ENCODE assay signal across 8 mouse cellular contexts in genomic region chr2:65342057-65342456, GRCm38 (mm10). TPM values are rescaled to one million over a fixed set of nuclear protein-coding genes. Genes with fewer than 3 reads are reported as not detected.
A peak's percentile ranks its signal among the peaks of the same experiment; 100 is the strongest.
DNase-seq lines count a peak whose midpoint lies in the region; ATAC-seq and TF ChIP-seq lines count a peak whose summit lies in the region.

No protein-coding gene starts in this region.

- WGBS in hindbrain, postnatal 0 days = 75% methylated on average over 10 of the region's 10 CpGs
- 74% methylated on average over 10 of the region's 10 CpGs for WGBS in hindbrain, embryonic 14.5 days
- 35% methylated on average over 10 of the region's 10 CpGs for WGBS in limb, embryonic 11.5 days
- 7% methylated on average over 10 of the region's 10 CpGs for WGBS in spleen, adult 2 months

- no peak for TF ChIP-seq POLR2A in brain, embryonic 14.5 days (IDR thresholded peaks at IDR 0.05; ENCODE audit: borderline replicate concordance, extremely low read depth, insufficient read depth, insufficient read length, poor library complexity, severe bottlenecking)
- TF ChIP-seq POLR2A in spleen, adult 2 months (IDR thresholded peaks at IDR 0.05; ENCODE audit: low read depth, low read length) = no peak

- TF ChIP-seq CTCF in hindbrain, postnatal 0 days (IDR thresholded peaks at IDR 0.05; ENCODE audit: low read depth) = no peak
- no peak for TF ChIP-seq CTCF in brain, embryonic 14.5 days (IDR thresholded peaks at IDR 0.05; ENCODE audit: borderline replicate concordance, extremely low read depth, insufficient read depth, insufficient read length)
- no peak for TF ChIP-seq CTCF in spleen, adult 2 months (IDR thresholded peaks at IDR 0.05; ENCODE audit: extremely low read depth, insufficient read depth, insufficient read length, insufficient replicate concordance)

- no peak overlapping the region for H3K27ac ChIP-seq in hindbrain, postnatal 0 days
- no peak overlapping the region for H3K27ac ChIP-seq in hindbrain, embryonic 14.5 days
- H3K27ac ChIP-seq in limb, embryonic 11.5 days (replicated peaks; ENCODE audit: low read depth, low read length) = no peak overlapping the region
- peak overlapping the region; percentile 54 for H3K27ac ChIP-seq in spleen, adult 2 months (ENCODE audit: insufficient read depth, low read length)

- peak; percentile 23 for DNase-seq in hindbrain, postnatal 0 days (ENCODE audit: low spot score)
- DNase-seq in hindbrain, embryonic 14.5 days (ENCODE audit: low spot score) = no peak
- DNase-seq in brain, embryonic 14.5 days (ENCODE audit: low read depth) = peak; percentile 35
- DNase-seq in limb, embryonic 11.5 days (ENCODE audit: low spot score) = peak; percentile 40
- peak; percentile 41 to 48 for DNase-seq in spleen, adult 2 months (ENCODE audit: low read depth in 1 of 2, low spot score in 2 of 2)
- DNase-seq in left cerebral cortex, postnatal 36 days (ENCODE audit: low spot score in 2 of 2) = no peak
- DNase-seq in Muller cell, postnatal 12 days (ENCODE audit: inconsistent ontology term) = no peak
- no peak for DNase-seq in frontal cortex, postnatal 36 days (ENCODE audit: low spot score in 2 of 2)

- no peaks in the 10 kb centered on the region for H3K36me3 ChIP-seq in hindbrain, postnatal 0 days (ENCODE audit: insufficient read depth, low read length)
- H3K36me3 ChIP-seq in hindbrain, embryonic 14.5 days (replicated peaks; ENCODE audit: control insufficient read depth, insufficient read depth) = no peaks in the 10 kb centered on the region
- H3K36me3 ChIP-seq in limb, embryonic 11.5 days (ENCODE audit: control insufficient read depth, insufficient read depth, low read length) = no peaks in the 10 kb centered on the region
- no peaks in the 10 kb centered on the region for H3K36me3 ChIP-seq in spleen, adult 2 months (ENCODE audit: control insufficient read depth, insufficient read depth, low read length)

- no peak overlapping the region for H3K4me3 ChIP-seq in hindbrain, postnatal 0 days (ENCODE audit: low read length)
- no peak overlapping the region for H3K4me3 ChIP-seq in hindbrain, embryonic 14.5 days (replicated peaks; ENCODE audit: low read length)
- no peak overlapping the region for H3K4me3 ChIP-seq in limb, embryonic 11.5 days (ENCODE audit: low read depth, low read length)
- H3K4me3 ChIP-seq in spleen, adult 2 months (ENCODE audit: extremely low read depth, insufficient read depth, insufficient read length) = peak overlapping the region; percentile 15; the same call in 1 of the 2 replicates

- no peak for ATAC-seq in hindbrain, postnatal 0 days
- ATAC-seq in hindbrain, embryonic 14.5 days (ENCODE audit: low FRiP score) = no peak
- ATAC-seq in limb, embryonic 11.5 days (ENCODE audit: insufficient number of reproducible peaks, low FRiP score, low TSS enrichment, low read depth) = 0 out of 2 replicates have a peak, but pooled peaks have one; percentile 40

- no peak overlapping the region for H3K4me2 ChIP-seq in hindbrain, postnatal 0 days (ENCODE audit: low read depth, low read length)
- no peak overlapping the region for H3K4me2 ChIP-seq in hindbrain, embryonic 14.5 days (replicated peaks)
- no peak overlapping the region for H3K4me2 ChIP-seq in limb, embryonic 11.5 days (ENCODE audit: low read depth, severe bottlenecking)

- H3K27me3 ChIP-seq in hindbrain, postnatal 0 days (ENCODE audit: insufficient read depth, low read length) = no peaks in the 10 kb centered on the region
- H3K27me3 ChIP-seq in hindbrain, embryonic 14.5 days (ENCODE audit: control insufficient read depth, insufficient read depth, low read length) = no peaks in the 10 kb centered on the region
- H3K27me3 ChIP-seq in limb, embryonic 11.5 days (ENCODE audit: control insufficient read depth, insufficient read depth, low read length) = no peaks in the 10 kb centered on the region
- H3K27me3 ChIP-seq in spleen, adult 2 months (ENCODE audit: control insufficient read depth, insufficient read depth, low read length) = no peaks in the 10 kb centered on the region

- no peak overlapping the region for H3K9ac ChIP-seq in hindbrain, postnatal 0 days (replicated peaks; ENCODE audit: low read length)
- no peak overlapping the region for H3K9ac ChIP-seq in hindbrain, embryonic 14.5 days
- H3K9ac ChIP-seq in limb, embryonic 11.5 days (ENCODE audit: low read length) = no peak overlapping the region

- no peaks in the 10 kb centered on the region for H3K9me3 ChIP-seq in hindbrain, postnatal 0 days (ENCODE audit: low read length)
- no peaks in the 10 kb centered on the region for H3K9me3 ChIP-seq in hindbrain, embryonic 14.5 days (ENCODE audit: control insufficient read depth, low read length)
- no peaks in the 10 kb centered on the region for H3K9me3 ChIP-seq in limb, embryonic 11.5 days (ENCODE audit: control insufficient read depth, low read length)

- H3K4me1 ChIP-seq in hindbrain, postnatal 0 days (ENCODE audit: insufficient read depth, low read length) = no peaks in the 10 kb centered on the region
- no peaks in the 10 kb centered on the region for H3K4me1 ChIP-seq in hindbrain, embryonic 14.5 days (replicated peaks; ENCODE audit: control insufficient read depth, insufficient read depth, low read length)
- H3K4me1 ChIP-seq in limb, embryonic 11.5 days (ENCODE audit: control insufficient read depth, insufficient read depth, low read length) = no peaks in the 10 kb centered on the region
- H3K4me1 ChIP-seq in spleen, adult 2 months (ENCODE audit: control insufficient read depth, insufficient read depth, insufficient read length) = peaks cover 16% of the 10 kb centered on the region

- intact Hi-C loops in left cerebral cortex, postnatal 36 days (cut with DNase I) = no loop called here

RNA-seq across cellular contexts. Expression of gene Slc38a11, which starts 21.8 kb away (rescaled TPM):
- 4.1 and 6.0 TPM in 2 replicates for total RNA-seq in hindbrain, postnatal 0 days (2014; rRNA removed)
- 1.5 and 1.7 TPM in 2 replicates for polyA plus RNA-seq in hindbrain, postnatal 0 days (2015; fragmentation: Nextera tagmentation; extraction: Ambion mirVana)
- 1.5 and 3.0 TPM in 2 replicates for polyA plus RNA-seq in hindbrain, embryonic 14.5 days (2014; fragmentation: Nextera tagmentation; extraction: Ambion mirVana)
- polyA plus RNA-seq in brain, embryonic 14.5 days (2012; rRNA removed) = 0.57 and 1.1 TPM in 2 replicates
- polyA plus RNA-seq in limb, embryonic 11.5 days (2014; fragmentation: Nextera tagmentation; extraction: Ambion mirVana) = 0.37 and 0.85 TPM in 2 replicates
- polyA plus RNA-seq in spleen, adult 2 months (2012; rRNA removed) = 0.05 and 0.07 TPM in 2 replicates
- 1 to 10 TPM; 1.7 to 2.1 TPM for total RNA-seq in left cerebral cortex, postnatal 36 days (2021)

Comparison
In these comparisons a context has a peak if more than half of its experiments do, and no peak if none do; other contexts are left out.
1. DNase-seq: peak in hindbrain, postnatal 0 days (single experiment), brain, embryonic 14.5 days (single experiment), limb, embryonic 11.5 days (single experiment) and spleen, adult 2 months (2 of 2); none in hindbrain, embryonic 14.5 days (single experiment), left cerebral cortex, postnatal 36 days (0 of 2), Muller cell, postnatal 12 days (single experiment) and frontal cortex, postnatal 36 days (0 of 2).